Mouse (Mus musculus) small intestine, adult 2 months (tissue): ENCODE measurements around the gene Mgat4a.

Experiments
- CTCF ChIP-seq: fragments of 200-500 bp; IDR thresholded peaks from 2 replicates; pipeline ENCODE4 v1.5.1; 2012; ENCODE audit warnings: low read depth, mild to moderate bottlenecking, control low read depth, inconsistent platforms, low read length, moderate library complexity, mixed read lengths; ENCODE audit not compliant: insufficient replicate concordance, insufficient read length; ENCODE audit errors: extremely low read depth
- POLR2A ChIP-seq: fragments of 200-500 bp; IDR thresholded peaks from 2 replicates; pipeline ENCODE4 v1.6.1; 2012; ENCODE audit warnings: low read depth, mild to moderate bottlenecking, control low read depth, inconsistent platforms, low read length, moderate library complexity

- TF ChIP-seq CTCF (no peak), POLR2A (no peak)
Observed at GRCm38 (mm10) chr1:37504716-37505347, 36.0 kb downstream of the Mgat4a start.
